Mouse (Mus musculus): ENCODE data around the gene Acap3.

The Acap3 gene

DNA sequence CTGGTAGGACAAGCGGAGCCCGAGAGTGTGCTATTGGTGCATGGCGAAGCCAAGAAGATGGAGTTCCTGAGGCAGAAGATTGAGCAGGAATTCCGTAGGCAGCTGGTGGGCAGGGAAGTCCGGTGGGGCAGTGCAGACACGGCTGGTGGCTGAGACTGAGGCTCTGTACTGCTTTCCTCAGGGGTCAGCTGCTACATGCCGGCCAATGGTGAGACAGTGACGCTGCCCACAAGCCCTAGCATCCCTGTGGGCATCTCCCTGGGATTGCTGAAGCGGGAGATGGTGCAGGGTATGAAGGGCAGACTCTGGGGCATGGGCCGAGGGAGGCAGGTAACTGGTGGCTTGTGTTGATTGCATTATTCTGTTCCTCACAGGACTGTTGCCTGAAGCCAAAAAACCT, 3.9 kb upstream of the Acap3 start:
- DNase-seq: no peak

DNA sequence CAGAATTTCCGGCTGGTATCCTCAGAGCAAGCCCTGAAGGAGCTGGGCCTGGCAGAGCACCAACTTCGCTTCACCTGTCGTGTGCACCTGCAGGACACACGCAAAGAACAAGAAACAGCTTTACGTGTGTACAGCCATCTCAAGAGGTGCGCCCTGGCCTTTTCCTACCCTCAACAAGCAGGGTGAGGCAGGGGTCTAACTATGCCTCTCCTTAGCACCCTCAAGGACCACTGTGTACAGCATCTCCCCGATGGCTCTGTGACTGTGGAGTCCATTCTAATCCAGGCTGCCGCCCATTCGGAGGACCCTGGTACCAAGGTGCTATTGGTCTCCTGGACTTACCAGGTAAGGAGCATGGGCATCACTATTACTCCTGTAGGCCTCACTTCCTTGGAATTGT, 3.4 kb upstream of the Acap3 start:
- DNase-seq: no peak

DNA sequence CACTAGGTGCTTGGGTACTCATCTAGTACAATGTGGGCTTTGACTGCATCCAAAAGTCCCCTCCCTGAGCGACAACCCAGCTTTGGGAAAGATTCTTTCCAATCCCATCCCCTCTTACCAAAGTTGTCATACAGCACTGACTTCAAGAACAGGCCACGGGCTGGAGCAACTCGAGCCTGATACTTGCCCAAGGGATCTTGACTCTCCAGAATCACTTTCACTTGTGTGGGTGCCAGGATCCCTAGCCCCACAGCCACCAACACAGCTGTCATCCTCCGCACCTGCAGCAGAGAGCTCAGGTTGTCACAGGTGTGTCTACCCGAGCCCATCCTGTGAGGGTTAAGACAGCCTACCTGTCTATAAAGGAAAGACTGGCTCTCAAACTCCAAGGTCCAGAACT, 2.3 kb upstream of the Acap3 start:
- DNase-seq: no peak

DNA sequence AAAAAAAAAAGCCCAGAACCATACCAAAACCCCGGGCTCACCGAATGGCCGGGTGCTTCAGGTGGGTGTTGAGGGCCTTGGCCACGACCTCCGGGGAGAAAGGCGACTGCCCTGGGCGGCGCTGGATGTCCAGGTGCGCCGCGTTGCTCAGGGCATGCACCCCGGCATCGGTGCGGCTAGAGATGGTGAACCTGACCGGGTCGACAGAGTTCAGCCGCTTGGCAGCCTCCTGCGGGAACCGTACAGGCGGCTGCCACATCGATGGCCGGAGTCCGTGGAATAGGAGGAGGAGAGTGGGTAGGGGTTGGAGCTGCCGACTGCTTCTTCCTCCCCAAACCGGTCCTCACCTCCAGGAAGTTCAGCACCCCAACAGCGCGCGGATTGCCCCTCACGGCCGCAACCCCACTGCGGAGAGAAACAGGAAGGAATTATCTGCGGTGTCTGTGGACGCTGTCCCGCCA, 581 bp upstream of the Acap3 start:
- DNase-seq: no peak

DNA sequence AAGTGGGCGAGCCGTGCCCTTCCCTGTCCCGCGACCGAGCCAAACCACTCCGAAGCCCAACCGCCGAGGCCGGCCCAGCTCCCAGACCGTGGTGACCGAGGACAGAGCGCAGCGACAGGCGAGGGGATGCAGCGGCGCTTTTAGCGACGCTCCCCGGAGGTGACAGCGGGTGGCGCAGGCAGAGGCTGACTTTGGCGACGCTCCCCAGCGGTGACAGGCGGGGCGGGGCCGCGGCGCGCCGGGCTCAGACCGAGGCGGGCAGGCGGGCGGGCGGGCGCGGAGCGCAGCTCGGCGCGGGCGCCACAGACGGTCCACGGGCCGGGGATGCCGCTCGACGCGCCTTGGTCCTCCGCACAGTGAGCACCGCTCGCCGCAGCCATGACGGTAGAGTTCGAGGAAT, 395 bp downstream of the Acap3 start:
- peak; percentile 89 to 94 for DNase-seq

DNA sequence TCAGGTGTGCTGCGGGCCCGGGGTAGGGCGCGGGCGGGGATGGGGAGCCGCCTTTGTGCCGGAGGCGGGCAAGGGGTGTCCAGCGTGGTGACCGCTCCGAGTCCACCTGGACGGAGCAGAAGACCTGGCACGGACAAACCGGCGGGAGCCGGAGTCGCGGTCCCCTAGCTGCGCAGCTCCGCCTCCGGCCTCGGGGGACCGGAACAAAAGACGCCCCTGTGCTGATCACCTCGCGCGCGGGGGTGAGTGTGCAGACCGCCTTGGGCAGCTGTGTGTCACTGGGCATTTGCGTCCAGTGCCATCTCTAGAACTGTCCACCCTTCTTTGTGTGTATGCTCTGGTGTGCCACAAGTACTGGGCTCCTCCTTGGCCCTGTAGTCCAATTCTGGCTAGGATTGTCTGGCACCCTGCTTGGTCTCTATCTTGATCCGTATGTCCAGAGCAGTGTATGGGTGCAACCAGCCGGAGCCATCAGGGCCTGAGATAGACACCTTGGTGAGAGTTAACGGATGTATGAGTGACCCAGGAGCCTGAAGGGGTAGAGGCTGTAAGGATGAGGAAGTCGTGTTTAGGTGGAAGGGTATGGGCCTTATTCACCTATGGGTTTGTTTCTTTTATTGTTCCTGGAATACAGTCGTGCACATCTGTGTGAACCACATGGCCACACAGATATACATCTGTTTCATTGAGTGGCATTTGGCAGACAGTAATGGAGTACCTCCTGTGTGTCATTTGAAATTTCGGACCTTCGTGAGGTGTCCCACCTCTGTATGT, 1.0 kb downstream of the Acap3 start:
- peak; percentile 54 to 71 for DNase-seq

DNA sequence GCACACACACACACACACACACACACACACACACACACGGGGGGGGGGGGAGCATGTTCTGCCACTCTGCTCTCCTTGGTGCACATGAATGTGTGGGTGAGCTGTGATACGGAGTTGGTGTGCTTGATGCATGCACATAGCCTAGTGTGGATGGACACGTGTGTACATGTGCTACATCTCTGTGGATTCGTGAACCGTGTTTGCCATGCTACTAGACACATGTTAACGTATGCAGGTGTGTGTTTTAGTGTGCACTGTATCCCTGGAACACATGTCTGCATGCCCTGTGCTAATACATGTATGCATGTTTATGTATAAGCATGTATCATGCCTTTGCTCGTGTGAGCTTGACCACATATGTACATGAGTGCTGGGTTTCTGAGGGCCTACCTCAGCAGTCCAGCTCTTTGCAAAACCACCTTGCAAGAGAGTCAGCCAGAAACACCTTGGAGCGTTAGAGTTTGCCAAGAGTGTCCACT, 1.6 kb downstream of the Acap3 start:
- peak in 1 of 2 experiments; percentile 1 for DNase-seq

DNA sequence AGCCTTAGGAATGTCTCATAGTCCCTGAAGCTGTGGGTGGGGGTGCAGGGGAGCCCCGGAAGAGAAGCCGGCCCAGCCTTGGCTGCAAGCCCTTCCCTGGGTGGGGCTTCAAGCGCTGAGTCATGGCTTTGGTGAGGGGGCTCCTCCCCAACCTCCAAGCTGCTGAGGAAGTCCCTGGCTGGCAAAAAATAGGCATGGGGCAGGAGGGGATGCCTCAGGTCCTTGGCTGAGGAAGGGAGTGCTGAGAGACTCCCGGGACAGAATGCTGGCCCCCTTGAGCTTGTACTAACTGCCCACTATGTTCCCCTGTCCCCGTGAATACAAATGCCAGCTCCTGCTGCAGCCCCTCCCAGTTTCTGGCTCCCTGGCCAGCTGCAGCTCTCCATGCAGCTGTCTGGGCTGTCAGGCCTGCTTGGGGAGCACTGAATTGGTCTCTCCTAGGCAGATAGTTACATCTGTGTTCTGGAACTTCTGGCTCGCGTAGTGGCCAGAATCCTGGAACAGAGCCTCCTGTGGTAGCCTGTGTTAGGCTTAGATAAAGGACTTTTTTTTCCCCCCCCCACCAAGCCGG, 2.8 kb downstream of the Acap3 start:
- DNase-seq: peak; percentile 60 to 73

DNA sequence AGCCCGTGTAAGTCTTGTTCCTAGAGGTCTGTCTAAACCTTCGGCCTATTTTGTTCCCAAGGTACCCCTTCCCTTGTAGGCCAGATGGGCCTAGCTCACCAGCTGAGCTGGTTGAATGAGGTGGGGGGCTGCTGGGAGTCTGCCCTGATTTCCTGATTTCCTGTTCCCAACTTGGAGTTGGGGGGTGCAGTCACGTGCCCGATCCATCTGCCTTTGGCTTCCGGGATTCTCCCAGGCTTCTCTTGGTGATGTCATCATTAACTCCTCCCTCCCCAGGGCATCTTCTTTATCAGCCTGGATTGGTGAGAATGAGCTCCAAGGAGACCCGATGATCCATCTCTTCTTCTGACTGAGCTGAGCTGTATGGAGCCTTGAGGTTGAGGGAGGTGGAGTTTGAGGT, 3.6 kb downstream of the Acap3 start:
- peak; percentile 65 to 78 for DNase-seq

DNA sequence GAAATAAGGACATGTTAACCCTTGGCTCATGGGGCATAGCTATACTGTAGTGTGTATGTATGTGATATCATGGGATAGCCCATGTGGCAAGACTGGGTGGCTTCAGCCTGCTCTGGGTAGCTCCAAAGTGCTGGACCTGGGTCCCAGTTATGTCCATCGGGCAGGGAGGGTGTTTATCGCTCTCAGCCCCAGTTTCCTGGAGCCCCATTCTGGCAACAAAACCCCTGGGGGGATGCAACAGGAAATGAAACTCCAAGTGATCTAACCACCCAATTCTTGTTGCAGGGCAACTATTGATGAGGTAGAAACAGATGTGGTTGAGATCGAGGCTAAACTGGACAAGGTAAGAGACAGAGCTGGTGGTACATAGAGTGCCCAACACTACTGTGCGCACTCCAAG, 4.2 kb downstream of the Acap3 start:
- DNase-seq: peak in 1 of 2 experiments; percentile 0

DNA sequence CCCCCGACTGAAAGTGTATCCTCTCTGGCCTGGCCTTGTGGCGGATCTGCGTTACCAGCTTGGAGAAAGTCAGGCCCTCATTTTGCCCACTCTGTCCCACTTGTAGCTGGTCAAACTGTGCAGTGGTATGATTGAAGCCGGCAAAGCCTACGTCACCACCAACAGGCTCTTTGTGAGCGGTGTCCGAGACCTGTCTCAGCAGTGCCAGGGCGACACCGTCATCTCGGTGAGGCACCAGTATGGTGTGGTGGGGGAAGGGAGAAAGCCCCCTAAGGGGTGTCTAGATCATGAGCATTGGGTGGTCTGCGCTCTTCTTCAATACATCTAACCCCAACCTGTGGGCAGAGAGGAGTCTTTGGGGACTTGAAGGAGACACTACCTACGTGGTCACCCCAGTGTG, 4.8 kb downstream of the Acap3 start:
- DNase-seq: peak in 1 of 2 experiments; percentile 1

DNA sequence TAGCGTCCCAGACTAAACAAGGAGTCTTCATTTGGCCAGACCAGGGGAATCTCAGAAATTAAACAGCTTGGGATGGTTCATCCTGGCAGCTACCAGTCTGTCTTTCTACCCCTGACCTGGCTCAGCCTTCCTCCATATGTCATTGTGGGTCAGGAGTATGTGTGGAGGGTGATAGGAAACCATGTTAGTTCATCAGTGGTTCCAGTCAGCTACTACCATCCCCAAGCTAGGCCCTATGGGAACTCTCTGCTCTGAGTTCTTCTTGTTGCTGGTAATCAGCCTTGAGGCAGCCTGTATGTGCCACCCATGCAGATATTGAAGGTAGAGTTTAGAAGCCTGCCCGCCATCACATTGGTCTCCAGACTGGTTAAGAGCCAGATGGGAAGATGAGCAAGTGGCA, 6.7 kb downstream of the Acap3 start:
- DNase-seq: no peak

DNA sequence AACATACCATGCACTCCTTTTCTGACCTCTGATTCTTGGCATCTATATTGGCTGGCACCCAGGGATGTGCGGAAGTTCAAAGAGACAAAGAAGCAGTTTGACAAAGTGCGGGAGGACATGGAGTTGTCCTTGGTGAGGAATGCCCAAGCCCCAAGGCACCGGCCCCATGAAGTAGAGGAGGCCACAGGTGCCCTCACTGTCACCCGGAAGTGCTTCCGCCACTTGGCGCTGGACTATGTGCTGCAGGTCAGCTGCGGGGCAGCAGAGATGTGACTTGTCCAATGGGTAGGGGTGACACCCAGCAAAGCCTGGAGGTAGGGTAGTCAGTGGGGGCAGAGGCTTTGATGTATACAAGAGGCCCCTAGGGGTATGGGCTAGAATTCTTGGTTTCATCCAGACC, 7.7 kb downstream of the Acap3 start:
- no peak for DNase-seq

DNA sequence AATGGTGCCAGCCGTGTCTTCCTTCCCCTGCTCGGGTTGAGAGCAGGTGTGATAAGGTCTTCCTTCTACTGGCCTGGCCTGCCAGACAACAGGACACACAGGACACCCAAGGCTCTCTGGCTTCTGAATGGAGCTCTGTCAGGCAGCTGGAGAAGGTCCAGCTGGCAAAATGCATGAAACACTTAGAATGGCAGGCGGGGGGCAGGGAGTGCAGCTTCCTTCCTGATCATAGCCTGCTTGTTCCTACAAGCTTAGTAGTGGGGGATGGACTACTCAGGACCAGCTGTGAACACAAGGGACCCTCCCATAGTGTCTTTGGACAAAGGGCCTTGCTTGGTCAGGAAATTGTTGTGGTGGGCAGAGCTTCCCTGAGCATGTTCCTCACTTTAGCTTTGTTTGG, 9.6 kb downstream of the Acap3 start:
- peak; percentile 59 to 69 for DNase-seq

DNA sequence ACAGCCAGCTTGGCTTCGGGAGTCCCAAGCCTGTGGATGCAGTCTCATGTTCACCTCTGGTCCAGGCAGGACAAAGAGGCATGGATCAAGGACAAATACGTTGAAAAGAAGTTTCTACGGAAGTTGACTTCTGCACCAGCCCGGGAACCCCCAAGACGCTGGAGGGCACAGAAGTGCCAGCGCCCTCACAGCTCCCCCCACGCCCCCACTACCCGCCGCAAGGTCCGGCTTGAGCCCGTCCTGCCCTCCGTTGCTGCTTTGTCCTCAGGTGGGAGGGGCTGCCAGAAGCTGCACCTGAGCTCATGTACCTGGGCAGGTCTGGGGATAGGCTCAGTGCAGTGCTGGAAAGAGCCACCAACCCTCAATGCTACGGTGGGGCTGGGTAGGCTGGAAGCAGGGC, 11.6 kb downstream of the Acap3 start:
- DNase-seq: peak in 1 of 2 experiments; percentile 0

DNA sequence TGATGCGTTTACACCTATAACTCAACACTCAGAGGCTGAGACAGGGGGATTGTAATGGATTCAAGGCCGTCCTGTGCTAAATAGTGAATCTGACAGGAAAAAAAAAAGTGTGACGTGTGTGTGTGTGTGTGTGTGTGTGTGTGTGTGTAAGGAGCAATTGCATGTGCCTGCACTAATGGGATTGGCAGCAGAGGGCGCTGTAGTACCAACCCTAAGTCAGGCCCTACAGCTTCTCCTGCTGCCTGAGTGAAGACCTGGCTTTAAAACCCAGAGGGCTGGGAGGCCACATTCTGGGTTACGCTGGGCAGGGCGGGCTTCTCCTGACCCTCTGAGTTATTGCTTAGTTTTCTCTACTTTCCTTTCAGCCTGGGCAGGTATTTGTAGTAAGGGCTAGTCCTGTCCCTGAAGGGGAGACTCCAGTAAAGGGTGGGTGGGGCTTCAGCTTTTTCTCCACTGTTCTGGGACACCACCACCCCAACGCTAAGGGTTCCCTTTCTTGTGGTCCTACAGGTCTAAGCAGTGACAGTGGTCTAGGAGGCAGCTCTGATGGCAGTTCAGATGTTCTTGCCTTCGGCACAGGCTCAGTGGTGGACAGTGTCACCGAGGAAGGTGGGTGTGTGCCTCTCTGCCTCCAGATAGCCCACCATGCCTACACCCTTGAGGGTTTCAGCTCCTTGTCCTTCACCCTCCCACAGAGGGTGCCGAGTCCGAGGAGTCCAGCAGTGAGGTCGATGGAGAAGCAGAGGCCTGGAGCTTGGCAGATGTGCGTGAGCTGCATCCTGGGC, 12.9 kb downstream of the Acap3 start:
- peak; percentile 49 to 60 for DNase-seq

DNA sequence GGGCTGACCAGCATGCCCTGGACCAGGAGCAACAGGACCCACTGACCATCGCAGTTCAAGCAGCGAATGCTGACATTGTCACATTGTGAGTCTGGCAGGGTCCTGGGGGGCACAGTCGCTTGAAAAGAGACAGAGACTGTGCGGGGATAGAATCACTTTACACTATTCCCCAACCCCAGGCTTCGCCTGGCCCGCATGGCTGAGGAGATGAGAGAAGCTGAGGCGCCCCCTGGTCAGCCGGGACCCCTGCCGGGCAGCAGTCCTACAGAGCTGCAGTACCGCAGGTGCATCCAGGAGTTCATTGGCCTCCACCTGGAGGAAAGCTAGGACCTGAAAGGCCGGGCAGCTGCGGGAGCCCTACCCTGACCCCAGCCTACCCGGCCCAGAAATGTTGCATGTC, 14.0 kb downstream of the Acap3 start:
- no peak for DNase-seq

DNA sequence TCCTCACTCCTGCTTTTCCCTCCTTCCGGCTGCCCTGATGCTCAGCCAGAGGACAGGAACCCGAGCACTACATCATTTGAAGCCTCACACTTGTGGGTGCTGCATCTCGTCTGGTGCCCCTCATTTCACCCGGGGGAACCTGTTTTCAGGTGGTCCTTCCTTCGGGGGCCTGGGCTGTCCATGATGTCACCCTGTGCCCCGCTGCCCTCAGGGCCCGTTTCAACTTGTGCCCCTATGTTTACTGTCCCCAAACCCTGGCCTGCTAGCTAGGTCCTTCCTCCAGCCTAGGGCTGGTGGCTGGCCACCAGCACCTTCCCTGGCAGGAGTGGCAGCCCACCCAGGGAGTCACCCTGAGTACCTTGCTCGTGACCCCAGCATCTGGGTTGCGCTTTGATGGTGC, 14.5 kb downstream of the Acap3 start:
- peak in 1 of 2 experiments; percentile 1 for DNase-seq

DNA sequence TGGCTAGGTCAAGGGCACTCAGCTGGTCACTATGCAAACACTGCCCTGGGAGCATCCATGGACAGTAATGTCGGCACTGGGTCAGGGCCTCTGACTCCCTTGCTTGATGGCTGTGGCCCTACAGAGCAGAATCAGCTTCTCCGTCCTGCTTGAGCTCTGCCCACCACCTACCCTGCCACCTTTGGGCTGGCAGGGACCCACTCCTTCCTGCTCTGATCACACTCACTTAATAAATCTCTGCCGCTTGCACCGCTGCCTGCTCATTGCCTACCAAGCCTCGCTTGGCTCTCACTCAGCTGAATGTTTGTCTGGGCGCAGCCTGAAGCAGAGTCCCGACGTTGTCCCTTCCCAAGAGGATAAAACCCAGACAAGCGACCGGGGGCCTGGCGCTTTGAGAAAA, 15.4 kb downstream of the Acap3 start:
- peak in 1 of 2 experiments; percentile 1 for DNase-seq

DNA sequence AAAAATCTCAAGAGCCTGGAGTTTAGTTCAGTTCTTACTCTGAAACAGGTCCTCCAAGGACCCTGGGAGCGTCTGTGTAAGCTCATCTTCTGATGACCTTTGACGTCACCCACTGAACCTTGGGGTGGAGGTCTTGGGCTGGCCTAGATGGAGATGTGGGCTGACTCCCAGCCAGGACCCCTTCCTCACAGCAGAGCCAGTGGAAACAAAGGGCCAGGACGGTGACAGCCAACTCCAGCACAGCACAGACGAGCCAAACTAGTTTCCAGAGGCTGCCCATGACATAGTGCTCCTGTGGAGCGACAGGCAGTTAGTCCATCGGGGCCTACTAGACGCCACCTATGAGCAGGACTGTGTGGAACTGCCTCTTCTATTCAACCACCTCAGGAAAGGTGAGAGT, 16.7 kb downstream of the Acap3 start:
- peak in 1 of 2 experiments; percentile 1 for DNase-seq

DNA sequence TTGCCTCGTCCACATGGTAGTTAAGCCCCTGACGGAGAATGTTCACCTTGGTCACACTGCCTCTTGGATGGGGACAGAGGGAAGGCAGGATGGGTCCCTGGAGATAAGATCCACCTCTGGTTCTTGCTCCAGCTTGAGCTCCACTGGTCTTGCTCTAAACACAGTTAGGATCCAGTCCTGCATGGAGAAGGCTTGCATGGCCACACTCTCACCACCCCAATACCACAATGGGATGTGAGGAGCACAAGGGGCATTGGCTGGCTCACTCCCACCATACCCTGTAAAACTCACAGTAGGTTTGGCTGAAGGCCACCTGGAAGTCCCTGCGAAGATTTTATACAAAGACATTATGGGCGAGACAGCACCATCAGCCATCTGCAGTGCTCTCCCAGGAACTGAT, 17.1 kb downstream of the Acap3 start:
- peak in 1 of 2 experiments; percentile 0 for DNase-seq

DNA sequence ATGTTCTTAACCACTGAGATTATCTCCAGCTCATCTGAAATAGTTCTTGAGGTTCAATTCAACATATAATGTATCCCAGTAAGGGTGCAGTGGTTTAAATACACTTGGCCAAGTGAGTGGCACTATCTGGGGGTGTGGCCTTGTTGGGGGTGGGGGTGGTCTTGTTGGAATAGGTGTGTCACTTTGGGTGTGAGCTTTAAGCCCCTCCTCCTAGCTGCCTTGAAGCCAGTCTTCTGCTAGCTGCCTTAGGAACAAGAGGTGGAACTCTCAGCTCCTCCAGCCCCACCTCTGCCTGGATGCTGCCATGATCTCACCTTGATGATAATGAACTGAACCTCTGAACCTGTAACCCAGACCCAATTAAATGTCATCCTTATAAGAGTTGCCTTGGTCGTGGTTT, 40.4 kb downstream of the Acap3 start:
- no peak for DNase-seq

DNA sequence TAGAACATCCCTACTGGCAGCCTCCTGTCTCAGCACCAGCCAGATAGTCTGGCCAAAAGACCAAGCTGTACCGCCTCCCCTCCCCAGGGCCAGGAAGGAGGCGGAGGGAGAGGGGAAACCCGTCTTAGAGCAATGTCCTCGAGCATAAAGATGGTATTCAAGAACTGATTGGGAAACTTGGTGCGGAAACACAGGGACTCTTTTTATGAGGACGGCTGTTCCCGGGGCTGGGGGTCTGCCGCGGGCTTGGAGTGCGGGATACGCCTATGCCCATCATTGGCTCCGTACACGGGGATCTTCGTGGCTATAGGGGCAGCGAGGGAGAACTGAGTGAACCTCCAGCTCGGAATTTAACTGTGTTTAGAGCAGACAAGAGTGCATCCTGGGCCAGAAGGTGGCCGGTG, 51.4 kb downstream of the Acap3 start:
- DNase-seq: no peak
